Mouse (Mus musculus) right cerebral cortex, postnatal 14 days (tissue): Measurements from ENCODE around the gene Gm37240.
A peak's percentile ranks its signal among the peaks of the same experiment; 100 is the strongest.

Experiments
- DNase-seq: peaks from one replicate; pipeline ENCODE4 v3.0.0; 2022

Gm37240 gene

GRCm38 (mm10) chr3:85222046-85222445 is 665.3 kb downstream of the Gm37240 start:
- no peak for DNase-seq

GRCm38 (mm10) chr3:85214926-85215325 is 672.4 kb downstream of the Gm37240 start:
- DNase-seq, result no peak

DNA sequence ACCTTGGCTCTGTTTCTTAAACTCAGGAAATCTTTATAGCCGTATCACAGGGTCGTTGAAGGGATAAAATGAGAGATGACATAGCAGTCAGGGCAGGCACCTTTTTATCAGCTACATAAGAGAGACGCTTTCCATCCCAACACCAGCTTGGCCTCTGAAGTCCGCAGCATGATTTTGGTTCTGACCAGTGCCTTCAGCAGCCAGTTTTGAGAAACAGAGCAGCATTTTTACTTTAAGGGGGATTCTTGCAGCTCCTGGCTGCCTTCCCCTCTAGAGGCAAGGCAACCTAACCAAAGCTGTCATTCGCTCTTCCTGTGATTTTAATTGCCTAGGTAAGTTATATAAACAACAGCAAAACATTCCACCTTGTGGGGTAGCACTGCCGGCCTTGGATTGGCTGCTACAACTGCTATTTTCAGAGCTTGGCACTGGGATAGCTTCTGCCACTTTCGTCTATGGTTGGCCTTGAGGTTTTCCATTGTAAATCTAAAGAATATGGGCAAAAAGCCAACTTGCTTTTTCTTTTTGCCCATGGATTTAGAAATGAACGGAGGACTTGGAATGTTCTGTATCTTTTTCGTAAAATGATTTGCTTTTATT is 674.5 kb downstream of the Gm37240 start:
- DNase-seq, result no peak

DNA sequence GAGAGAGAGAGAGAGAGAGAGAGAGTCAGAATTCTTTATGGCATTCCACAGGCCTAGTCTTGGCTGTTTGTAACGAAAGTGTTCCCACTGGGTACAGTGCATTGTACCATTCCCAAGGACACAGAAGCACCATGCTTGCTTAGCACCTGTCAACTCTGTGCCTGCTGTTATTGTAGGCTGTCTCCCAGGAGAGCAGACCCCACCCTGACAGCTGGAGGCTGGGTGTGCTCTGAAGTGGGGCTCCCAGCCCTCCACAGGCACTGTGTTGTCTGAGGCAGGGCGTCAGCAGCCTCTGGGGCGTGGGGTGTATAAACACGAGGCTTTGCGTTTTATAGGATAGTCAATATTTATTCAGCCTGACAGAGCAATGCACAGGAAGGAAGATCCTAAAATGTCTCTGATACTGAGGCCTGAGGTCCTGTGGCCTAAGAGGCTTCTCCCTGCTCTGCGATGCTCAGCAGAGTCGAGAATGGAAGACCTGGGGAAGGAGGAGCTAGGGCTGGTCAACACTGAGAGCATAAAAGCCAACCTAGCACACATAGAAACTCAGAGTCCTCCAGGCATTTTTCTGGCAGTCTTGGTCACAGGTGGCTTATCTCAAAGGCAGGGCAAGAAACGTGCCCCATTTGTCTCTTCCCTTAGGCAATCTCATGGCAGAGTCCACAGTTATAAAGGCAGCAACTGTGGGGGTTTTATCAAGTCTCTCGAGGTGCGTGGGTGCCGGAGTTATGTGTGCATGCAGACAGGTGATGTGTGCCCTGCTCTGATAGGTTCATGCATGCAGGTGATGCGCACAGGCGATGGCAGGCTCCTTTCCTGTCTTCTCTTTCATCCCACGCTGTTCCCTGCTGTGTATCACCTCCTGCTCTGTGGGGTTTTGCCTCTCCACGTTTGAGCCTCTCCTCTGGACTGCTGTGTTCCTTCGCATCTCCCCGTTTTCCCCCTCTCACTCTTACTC is 677.2 kb downstream of the Gm37240 start:
- DNase-seq, result no peak

GRCm38 (mm10) chr3:85206475-85206874 is 680.8 kb downstream of the Gm37240 start:
- no peak for DNase-seq

DNA sequence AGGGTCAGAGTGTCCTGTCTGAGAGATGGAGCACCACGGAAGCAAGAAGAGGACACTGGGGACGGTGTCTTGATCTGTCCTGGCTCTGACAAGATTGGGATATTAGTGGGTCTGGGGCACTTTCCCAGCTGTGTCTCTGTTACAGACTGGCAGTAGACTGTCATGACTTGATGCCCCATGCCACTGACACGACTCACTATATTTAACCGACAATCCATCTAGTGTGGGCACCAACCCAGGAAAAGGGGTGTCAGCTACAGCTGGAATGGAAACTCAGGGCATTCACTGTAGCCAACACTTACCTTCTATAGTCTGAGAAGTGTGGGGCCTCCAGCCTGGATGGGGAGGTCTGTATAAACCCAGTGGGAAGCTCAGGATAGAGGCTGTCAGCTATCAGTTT is 681.4 kb downstream of the Gm37240 start:
- no peak for DNase-seq

GRCm38 (mm10) chr3:85203659-85204058 is 683.7 kb downstream of the Gm37240 start:
- no peak for DNase-seq

DNA sequence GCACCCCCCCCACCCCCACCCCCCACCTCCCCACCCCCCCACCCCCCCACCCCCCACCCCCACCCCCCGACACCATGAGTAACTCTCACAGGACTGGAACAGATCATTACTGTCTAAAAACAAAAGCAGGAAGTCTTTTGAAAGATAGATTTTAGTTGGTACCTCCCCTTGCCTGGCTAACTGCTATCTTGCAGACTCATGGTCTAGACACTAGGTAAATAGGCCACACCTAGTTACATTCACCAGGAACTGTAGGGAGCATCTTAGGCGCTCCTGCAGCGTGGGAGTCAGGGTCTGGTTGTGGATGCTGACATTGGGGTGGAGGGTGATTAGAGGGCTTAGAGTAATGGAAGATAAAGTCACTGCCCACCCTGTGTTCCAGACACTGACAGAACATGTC is 684.6 kb downstream of the Gm37240 start:
- no peak for DNase-seq

GRCm38 (mm10) chr3:85201785-85202184 is 685.5 kb downstream of the Gm37240 start:
- DNase-seq, result no peak

DNA sequence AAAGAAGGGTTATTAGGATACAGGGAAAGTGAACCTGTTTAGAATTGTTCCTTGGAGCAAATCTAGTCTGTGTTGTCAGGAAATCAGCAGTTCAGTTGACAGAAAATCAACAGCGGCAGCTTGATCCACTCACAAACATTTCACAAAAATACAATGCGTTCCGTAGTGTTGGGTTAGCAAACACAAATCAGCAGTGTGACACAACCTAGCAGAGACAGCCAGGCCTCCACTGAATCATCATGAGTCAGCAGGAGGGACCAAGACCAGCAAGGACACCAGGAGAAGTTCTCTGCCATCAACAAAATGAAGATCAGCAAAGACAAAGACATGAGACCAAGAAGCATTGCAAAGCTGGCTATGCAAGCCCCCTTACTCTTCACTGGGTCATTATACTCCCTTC is 688.8 kb downstream of the Gm37240 start:
- DNase-seq, result no peak

DNA sequence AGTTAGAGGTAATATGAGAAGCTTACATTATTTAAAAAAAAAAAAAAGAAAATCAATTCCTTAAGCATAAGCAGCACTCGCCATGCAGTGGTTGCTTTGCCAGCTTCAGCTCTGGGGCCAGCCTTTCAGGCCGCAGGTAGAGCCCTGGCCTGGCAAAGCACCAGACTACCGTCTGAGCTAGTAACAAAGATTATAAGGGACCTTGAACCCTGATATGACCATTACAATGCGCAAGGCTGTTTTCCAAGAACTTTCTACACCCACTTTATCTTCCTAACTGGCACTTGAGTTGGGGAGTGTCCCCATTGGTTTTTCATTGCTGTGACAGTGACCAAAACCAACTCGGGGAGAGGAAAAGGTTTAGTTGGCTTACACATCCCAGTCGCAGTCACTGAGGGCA is 690.2 kb downstream of the Gm37240 start:
- DNase-seq, result no peak

DNA sequence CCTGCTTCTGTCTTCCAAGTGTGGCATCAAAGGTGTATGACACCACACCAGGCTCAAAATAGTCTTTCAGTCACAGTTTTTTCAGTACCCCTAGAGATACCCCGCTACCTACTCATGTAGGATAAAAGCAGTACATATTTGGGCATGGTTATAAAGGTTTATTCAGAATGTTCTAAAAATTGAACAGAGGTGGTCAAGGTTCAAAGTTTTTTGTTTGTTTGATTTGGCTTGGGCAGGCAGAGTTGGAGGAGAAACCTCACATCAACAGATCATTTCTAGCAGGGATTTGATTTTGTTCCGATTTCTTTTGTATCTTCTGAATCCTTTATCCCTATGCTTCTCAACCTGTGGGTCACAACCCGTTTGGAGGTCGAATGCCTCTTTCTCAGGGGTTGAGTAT is 690.7 kb downstream of the Gm37240 start:
- no peak for DNase-seq

GRCm38 (mm10) chr3:85195068-85195481 is 692.2 kb downstream of the Gm37240 start:
- DNase-seq, result no peak

GRCm38 (mm10) chr3:85189791-85190190 is 697.5 kb downstream of the Gm37240 start:
- DNase-seq, result no peak

DNA sequence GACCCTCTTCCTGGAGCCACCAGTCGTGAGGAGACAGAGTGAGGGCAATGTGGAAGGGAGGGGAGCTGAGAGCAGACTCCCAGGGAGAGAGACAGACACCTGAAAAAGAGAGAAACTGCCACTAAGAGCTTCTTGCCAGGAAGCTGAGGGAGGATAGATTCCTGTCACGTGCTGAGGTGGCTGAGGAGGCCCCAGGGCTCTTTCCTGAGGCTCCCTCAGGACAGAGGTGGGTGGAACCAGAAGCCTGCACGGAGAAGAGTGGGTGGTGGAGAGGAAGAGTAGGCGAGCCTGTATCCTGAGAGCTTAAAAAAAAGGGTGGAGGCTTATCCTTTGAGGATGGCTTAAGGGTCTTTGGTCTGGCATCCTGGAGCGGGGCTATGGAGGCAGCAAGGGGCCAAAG is 699.0 kb downstream of the Gm37240 start:
- DNase-seq, result no peak

GRCm38 (mm10) chr3:85186661-85187076 is 700.6 kb downstream of the Gm37240 start:
- peak; percentile 50 for DNase-seq

DNA sequence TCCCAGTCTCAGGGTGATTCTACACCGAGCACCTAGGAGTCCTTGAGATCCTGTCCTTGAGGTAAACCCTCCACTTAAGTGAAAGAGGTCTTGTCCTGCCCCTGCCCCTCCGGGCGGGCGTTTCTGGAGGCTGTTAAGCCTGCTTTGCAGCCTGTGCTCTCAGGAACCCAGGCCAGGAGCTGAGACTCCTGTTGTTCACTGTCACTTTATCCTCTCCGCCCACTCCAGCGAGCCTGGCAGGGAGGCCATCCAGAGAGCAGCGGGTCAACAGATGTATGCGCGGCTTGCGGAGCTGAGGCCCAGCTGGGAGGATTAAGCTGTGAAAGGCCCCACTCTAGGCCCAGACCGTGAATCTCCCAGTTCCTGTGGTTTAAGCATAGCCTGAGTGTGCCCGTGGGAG is 701.5 kb downstream of the Gm37240 start:
- DNase-seq, result no peak

DNA sequence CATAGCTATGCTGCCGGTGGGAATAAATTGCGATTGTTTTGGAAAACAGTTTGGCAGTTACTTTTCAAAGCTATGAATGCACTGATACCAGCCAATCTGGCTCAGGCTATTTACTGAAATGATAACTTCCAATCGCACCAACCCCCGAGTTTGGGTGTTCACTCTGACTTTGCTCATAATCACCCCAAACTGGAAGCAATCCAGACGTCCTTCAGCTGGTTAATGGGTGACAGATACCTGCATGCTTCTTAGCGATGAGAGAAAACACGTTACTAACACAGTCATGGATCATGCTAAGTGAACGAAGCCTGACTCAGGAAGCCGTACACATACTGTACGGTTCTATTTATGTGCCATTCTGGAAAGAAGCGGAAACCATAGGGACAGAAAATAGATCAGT is 702.4 kb downstream of the Gm37240 start:
- no peak for DNase-seq

- no peak for DNase-seq
Observed at GRCm38 (mm10) chr3:85184151-85184550, 703.2 kb downstream of the Gm37240 start.

DNA sequence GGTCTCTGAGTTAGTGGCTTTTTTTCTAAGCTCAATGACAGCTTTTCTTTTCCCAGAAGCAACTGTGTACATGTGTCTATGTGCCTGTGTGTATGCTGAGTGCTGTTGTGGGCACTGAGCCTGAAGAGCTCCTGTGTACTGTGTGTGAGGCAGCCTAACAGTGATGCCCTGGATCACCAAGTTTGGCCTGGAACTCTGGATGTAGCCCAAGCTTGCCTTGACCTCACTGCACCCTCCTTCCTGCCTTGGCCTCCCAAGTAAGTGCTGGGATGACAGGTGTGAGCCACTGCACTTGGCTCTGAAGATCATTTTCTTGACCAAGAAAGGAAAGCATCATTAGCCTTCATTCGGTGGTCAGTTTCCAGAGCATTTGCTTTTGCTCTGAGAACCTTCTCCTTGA is 710.6 kb downstream of the Gm37240 start:
- DNase-seq, result no peak

GRCm38 (mm10) chr3:85174542-85175469 is 712.5 kb downstream of the Gm37240 start:
- no peak for DNase-seq

DNA sequence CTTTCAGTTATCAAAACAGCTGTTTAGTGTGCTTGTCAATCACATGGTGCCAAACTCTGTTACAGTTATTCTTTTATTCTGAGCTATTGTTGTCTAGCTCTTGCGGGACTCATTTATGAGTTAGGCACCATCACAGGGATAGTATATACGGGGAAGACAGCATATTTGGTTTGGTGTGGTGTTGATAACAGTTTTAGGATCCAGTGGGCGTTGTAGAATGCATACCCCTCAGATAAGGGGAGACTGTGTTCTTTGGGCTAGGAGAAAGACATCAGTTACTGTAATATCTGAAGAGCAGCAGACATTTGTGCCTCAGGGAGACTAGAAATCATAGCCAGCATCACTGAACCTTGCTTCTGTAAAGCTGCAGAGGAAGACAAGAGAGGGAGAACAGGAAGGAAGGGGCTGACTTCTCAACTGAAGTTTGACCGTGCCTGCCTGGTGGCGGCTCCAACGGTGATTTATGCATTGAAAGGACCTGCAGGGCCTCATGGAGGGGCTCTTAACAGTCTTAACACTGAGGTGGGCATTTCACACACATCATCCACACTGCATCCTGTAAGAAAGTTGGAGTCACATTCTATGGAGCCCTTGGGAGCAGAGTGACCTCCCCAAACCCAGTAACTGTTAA is 713.8 kb downstream of the Gm37240 start:
- no peak for DNase-seq

DNA sequence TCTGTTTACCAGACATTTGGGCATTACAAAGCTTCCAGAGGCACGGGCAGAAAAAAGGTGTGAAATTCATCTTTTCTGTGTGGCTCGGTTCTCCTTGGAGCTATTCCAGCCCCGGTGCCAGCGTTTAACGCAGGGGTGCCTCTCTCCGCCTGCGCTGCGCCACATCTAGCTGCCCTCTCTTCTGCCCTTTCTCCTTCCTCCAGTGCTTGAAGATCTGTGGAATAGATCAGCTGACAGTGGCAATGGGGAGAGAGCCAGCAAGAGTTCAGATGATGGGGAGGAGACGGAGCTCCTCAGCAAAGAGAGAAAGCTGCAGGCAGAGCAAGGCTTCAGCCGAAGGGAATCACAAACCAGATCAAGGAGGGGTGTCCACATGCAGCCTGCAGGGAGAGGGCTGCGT is 714.8 kb downstream of the Gm37240 start:
- DNase-seq, result no peak
